Mouse (Mus musculus): ENCODE results near the gene Nle1. TPM values are rescaled to one million over a fixed set of nuclear protein-coding genes. Genes with fewer than 3 reads are reported as not detected.
"Not testable (repeated sequence)": the region's sequence is repeated elsewhere in the genome, so short reads cannot be mapped to it uniquely, and the experiment has no call there.

Gene Nle1
- total and polyA plus RNA-seq, 2 experiments from 2014 or later: 28.7 to 30.1 TPM

GRCm38 (mm10) chr11:82930391-82930955 lies 22.3 kb upstream of the Nle1 start:
- Histone ChIP-seq H3K27me3 (ENCODE audit: insufficient read depth, low read length) (peaks cover 28% of the 10 kb centered on the region), H3K4me2 (ENCODE audit: low read depth, low read length, poor library complexity, severe bottlenecking) (peak overlapping the region; percentile 94), H3K4me3 (ENCODE audit: low read depth, low read length) (peak overlapping the region; percentile 45), H3K9ac (replicated peaks; ENCODE audit: low read length, poor library complexity, severe bottlenecking) (0 out of 2 replicates have a peak overlapping the region, but pooled peaks have one; percentile 36)
- H3K36me3 ChIP-seq (ENCODE audit: insufficient read depth, low read length); H3K9me3 ChIP-seq (ENCODE audit: low read length); H3K27ac ChIP-seq (ENCODE audit: low read depth, low read length); DNase-seq (ENCODE audit: low spot score); ATAC-seq (ENCODE audit: low FRiP score); H3K4me1 ChIP-seq (ENCODE audit: insufficient read depth, low read length): not testable (repeated sequence)
- 1% methylated on average over 59 of the region's 85 CpGs for WGBS

GRCm38 (mm10) chr11:82929633-82929950 lies 21.4 kb upstream of the Nle1 start:
- H3K9me3 ChIP-seq (ENCODE audit: low read length): no peaks in the 10 kb centered on the region
- H3K9ac ChIP-seq (replicated peaks; ENCODE audit: low read length, poor library complexity, severe bottlenecking): no peak overlapping the region
- no peak for DNase-seq (ENCODE audit: low spot score)
- H3K36me3 ChIP-seq (ENCODE audit: insufficient read depth, low read length): no peaks in the 10 kb centered on the region
- peak overlapping the region; percentile 94; the same call in 1 of the 2 replicates for H3K4me2 ChIP-seq (ENCODE audit: low read depth, low read length, poor library complexity, severe bottlenecking)
- H3K4me3 ChIP-seq (ENCODE audit: low read depth, low read length): peak overlapping the region; percentile 45; the same call in 1 of the 2 replicates
- H3K4me1 ChIP-seq (ENCODE audit: insufficient read depth, low read length): 0 out of 2 replicates have a peak, but pooled peaks cover 4% of the 10 kb centered on the region
- peaks cover 28% of the 10 kb centered on the region for H3K27me3 ChIP-seq (ENCODE audit: insufficient read depth, low read length)
- H3K27ac ChIP-seq (ENCODE audit: low read depth, low read length): no peak overlapping the region
- WGBS: 46% methylated on average over 3 of the region's 3 CpGs
- TF ChIP-seq CTCF (IDR thresholded peaks at IDR 0.05): no peak
- no peak for ATAC-seq (ENCODE audit: low FRiP score)

- no peak overlapping the region for H3K9ac ChIP-seq (replicated peaks; ENCODE audit: low read length, poor library complexity, severe bottlenecking)
- TF ChIP-seq CTCF (IDR thresholded peaks at IDR 0.05): no peak
- peaks cover 26% of the 10 kb centered on the region for H3K27me3 ChIP-seq (ENCODE audit: insufficient read depth, low read length)
- H3K4me1 ChIP-seq (ENCODE audit: insufficient read depth, low read length): 0 out of 2 replicates have a peak, but pooled peaks cover 4% of the 10 kb centered on the region
- H3K27ac ChIP-seq (ENCODE audit: low read depth, low read length): no peak overlapping the region
- H3K9me3 ChIP-seq (ENCODE audit: low read length): no peaks in the 10 kb centered on the region
- no peaks in the 10 kb centered on the region for H3K36me3 ChIP-seq (ENCODE audit: insufficient read depth, low read length)
- 31% methylated on average over 20 of the region's 20 CpGs for WGBS
- no peak for DNase-seq (ENCODE audit: low spot score)
- H3K4me3 ChIP-seq (ENCODE audit: low read depth, low read length): no peak overlapping the region
- H3K4me2 ChIP-seq (ENCODE audit: low read depth, low read length, poor library complexity, severe bottlenecking): no peak overlapping the region
- ATAC-seq (ENCODE audit: low FRiP score): no peak
These were observed 20.9 kb upstream of the Nle1 start for GRCm38 (mm10) chr11:82928897-82929632.

GRCm38 (mm10) chr11:82923910-82924309 lies 15.7 kb upstream of the Nle1 start:
- peaks cover 19% of the 10 kb centered on the region for H3K27me3 ChIP-seq (ENCODE audit: insufficient read depth, low read length)
- H3K9me3 ChIP-seq (ENCODE audit: low read length); H3K9ac ChIP-seq (replicated peaks; ENCODE audit: low read length, poor library complexity, severe bottlenecking); H3K4me1 ChIP-seq (ENCODE audit: insufficient read depth, low read length); H3K4me2 ChIP-seq (ENCODE audit: low read depth, low read length, poor library complexity, severe bottlenecking); H3K27ac ChIP-seq (ENCODE audit: low read depth, low read length); H3K36me3 ChIP-seq (ENCODE audit: insufficient read depth, low read length); DNase-seq (ENCODE audit: low spot score); ATAC-seq (ENCODE audit: low FRiP score); H3K4me3 ChIP-seq (ENCODE audit: low read depth, low read length): not testable (repeated sequence)
- WGBS: 86% methylated on average over 6 of the region's 6 CpGs

GRCm38 (mm10) chr11:82921691-82922090 lies 13.5 kb upstream of the Nle1 start:
- Histone ChIP-seq H3K36me3 (ENCODE audit: insufficient read depth, low read length) (no peaks in the 10 kb centered on the region), H3K9me3 (ENCODE audit: low read length) (no peaks in the 10 kb centered on the region), H3K4me2 (ENCODE audit: low read depth, low read length, poor library complexity, severe bottlenecking) (no peak overlapping the region), H3K9ac (replicated peaks; ENCODE audit: low read length, poor library complexity, severe bottlenecking) (no peak overlapping the region), H3K4me1 (ENCODE audit: insufficient read depth, low read length) (no peaks in the 10 kb centered on the region), H3K27me3 (ENCODE audit: insufficient read depth, low read length) (peaks cover 9% of the 10 kb centered on the region; the same call in 1 of the 2 replicates), H3K27ac (ENCODE audit: low read depth, low read length) (no peak overlapping the region), H3K4me3 (ENCODE audit: low read depth, low read length) (no peak overlapping the region)
- DNase-seq (ENCODE audit: low spot score): no peak
- no peak for ATAC-seq (ENCODE audit: low FRiP score)
- TF ChIP-seq CTCF (IDR thresholded peaks at IDR 0.05): no peak
- WGBS: 80% methylated on average over 4 of the region's 4 CpGs

- no peaks in the 10 kb centered on the region for H3K36me3 ChIP-seq (ENCODE audit: insufficient read depth, low read length)
- H3K9me3 ChIP-seq (ENCODE audit: low read length): no peaks in the 10 kb centered on the region
- H3K27me3 ChIP-seq (ENCODE audit: insufficient read depth, low read length): peaks cover 9% of the 10 kb centered on the region; the same call in 1 of the 2 replicates
- WGBS: 71% methylated on average over 10 of the region's 10 CpGs
- no peak overlapping the region for H3K4me3 ChIP-seq (ENCODE audit: low read depth, low read length)
- H3K4me1 ChIP-seq (ENCODE audit: insufficient read depth, low read length): no peaks in the 10 kb centered on the region
- no peak for DNase-seq (ENCODE audit: low spot score)
- H3K9ac ChIP-seq (replicated peaks; ENCODE audit: low read length, poor library complexity, severe bottlenecking): no peak overlapping the region
- TF ChIP-seq CTCF (IDR thresholded peaks at IDR 0.05): no peak
- H3K27ac ChIP-seq (ENCODE audit: low read depth, low read length): no peak overlapping the region
- no peak overlapping the region for H3K4me2 ChIP-seq (ENCODE audit: low read depth, low read length, poor library complexity, severe bottlenecking)
- ATAC-seq (ENCODE audit: low FRiP score): no peak
These were observed 12.6 kb upstream of the Nle1 start for GRCm38 (mm10) chr11:82920768-82921167.
